In the genomic region with DNA sequence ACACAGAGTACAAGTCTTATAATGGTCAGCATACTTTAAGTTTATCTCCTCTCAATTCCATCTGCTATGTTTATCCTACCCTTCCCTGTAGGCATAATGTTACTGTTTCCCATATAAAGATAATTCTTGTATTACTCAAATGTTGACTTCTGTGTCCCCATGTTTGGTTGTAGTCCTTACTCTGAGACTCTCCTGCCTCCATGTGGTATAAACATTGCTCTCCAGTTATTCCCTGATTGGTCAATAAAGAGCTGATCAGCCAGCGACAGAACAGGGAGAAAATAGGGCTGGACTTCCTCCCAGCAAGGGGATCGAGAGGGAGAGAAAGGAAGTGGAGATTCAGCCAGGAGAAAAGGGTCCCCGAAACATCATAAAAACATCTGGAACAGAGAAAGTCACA, we compare ENCODE assay signal across 1 mouse cellular context.
TF ChIP-seq lines count a peak whose summit lies in the region.

No protein-coding gene starts in this region.

TF ChIP-seq in CH12.LX, 34 proteins besides CTCF, POLR2A, EP300 and RAD21:
- TF ChIP-seq JUN (IDR thresholded peaks at IDR 0.05; ENCODE audit: insufficient read depth, low read depth, low read length) (no peak), CHD1 (IDR thresholded peaks at IDR 0.05; ENCODE audit: low read depth, low read length) (no peak), NRF1 (IDR thresholded peaks at IDR 0.05; ENCODE audit: low read depth, low read length) (no peak), PAX5 (IDR thresholded peaks at IDR 0.05; ENCODE audit: low read length) (no peak), UBTF (IDR thresholded peaks at IDR 0.05; ENCODE audit: low read depth, low read length) (no peak), JUND (conservative IDR thresholded peaks at IDR 0.05; ENCODE audit: low read depth, low read length) (no peak), TCF12 (IDR thresholded peaks at IDR 0.05; ENCODE audit: low read depth, low read length) (no peak), USF1 (IDR thresholded peaks at IDR 0.05; ENCODE audit: low read depth, low read length) (no peak), BHLHE40 (IDR thresholded peaks at IDR 0.05; ENCODE audit: low read depth, low read length) (no peak), E2F4 (IDR thresholded peaks at IDR 0.05; ENCODE audit: insufficient replicate concordance, low read depth, low read length) (no peak), ZNF384 (IDR thresholded peaks at IDR 0.05; ENCODE audit: low read depth, low read length) (no peak), ZKSCAN1 (IDR thresholded peaks at IDR 0.05; ENCODE audit: borderline replicate concordance, low read depth, low read length) (no peak), USF2 (conservative IDR thresholded peaks at IDR 0.05; ENCODE audit: low read depth, low read length) (no peak), SIN3A (IDR thresholded peaks at IDR 0.05; ENCODE audit: low read length) (no peak), HCFC1 (IDR thresholded peaks at IDR 0.05; ENCODE audit: low read depth, low read length) (no peak), TBP (conservative IDR thresholded peaks at IDR 0.05; ENCODE audit: low read depth, low read length) (no peak), MAX (IDR thresholded peaks at IDR 0.05; ENCODE audit: low read length) (no peak)
